Mouse (Mus musculus): ENCODE data around the gene Bcdin3d. TPM values are rescaled to one million over a fixed set of nuclear protein-coding genes. Genes with fewer than 3 reads are reported as not detected.

Bcdin3d gene
- polyA plus RNA-seq, 1 experiment, result not detected

DNA sequence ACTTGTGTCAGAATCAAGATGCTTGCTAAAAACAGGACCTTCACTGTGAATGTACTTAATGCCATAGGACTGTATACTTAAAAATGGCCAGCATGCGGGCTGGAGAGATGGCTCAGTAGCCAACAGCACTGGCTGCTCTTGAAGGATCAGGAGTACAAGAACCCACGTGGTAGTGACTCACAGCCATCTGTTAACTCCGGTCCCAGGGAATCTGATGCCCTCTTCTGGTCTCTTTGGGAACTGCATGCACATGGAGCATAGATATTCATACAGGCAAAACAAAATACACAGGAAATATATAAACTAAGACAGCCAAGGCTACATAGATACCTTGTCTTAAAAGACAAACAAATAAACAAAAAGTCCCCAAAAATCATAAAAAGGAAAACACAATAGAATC, 5.5 kb downstream of the Bcdin3d start:
- 28% methylated on average over 3 of the region's 3 CpGs for WGBS
- H3K4me3 ChIP-seq (ENCODE audit: insufficient read depth, low read depth, low read length), result no peak overlapping the region

DNA sequence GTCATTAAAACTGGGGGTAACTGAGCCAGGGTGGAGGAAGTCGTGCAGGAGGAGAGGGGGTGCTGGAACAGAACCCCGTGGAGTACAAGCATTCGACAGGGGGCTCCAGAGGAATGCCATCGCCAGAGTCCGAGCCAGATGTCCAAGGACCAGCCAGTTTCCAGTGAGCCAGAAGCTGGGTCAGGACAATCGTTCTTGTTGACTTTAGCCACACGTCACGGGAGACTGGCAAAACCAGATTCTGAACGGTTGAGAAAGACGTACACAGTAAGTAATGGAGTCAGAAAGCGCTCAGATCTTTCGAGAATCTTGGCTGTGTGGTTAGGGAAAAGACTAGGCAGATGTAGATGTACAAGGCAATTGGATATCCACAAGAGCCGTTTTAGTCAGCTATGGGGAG, 11.3 kb downstream of the Bcdin3d start:
- H3K27ac ChIP-seq (ENCODE audit: insufficient read depth, low read depth, low read length), result no peak overlapping the region
- peaks cover under 1% of the 10 kb centered on the region for H3K4me1 ChIP-seq (ENCODE audit: control insufficient read depth, insufficient read depth, low read length)
- whole genome bisulfite sequencing, result 71% methylated on average over 13 of the region's 13 CpGs
- TF ChIP-seq POLR2A (IDR thresholded peaks at IDR 0.05; ENCODE audit: insufficient read depth, low read depth, low read length), result no peak
- TF ChIP-seq CTCF (IDR thresholded peaks at IDR 0.05; ENCODE audit: insufficient read depth, low read depth, low read length), result no peak
- no peak overlapping the region for H3K4me3 ChIP-seq (ENCODE audit: insufficient read depth, low read depth, low read length)

More for the DNA sequence above, 5.5 kb downstream of the Bcdin3d start:
- TF ChIP-seq CTCF (IDR thresholded peaks at IDR 0.05; ENCODE audit: insufficient read depth, low read depth, low read length) (no peak), POLR2A (IDR thresholded peaks at IDR 0.05; ENCODE audit: insufficient read depth, low read depth, low read length) (no peak)
- Histone ChIP-seq H3K27ac (ENCODE audit: insufficient read depth, low read depth, low read length) (no peak overlapping the region), H3K4me1 (ENCODE audit: control insufficient read depth, insufficient read depth, low read length) (peaks cover 8% of the 10 kb centered on the region)

DNA sequence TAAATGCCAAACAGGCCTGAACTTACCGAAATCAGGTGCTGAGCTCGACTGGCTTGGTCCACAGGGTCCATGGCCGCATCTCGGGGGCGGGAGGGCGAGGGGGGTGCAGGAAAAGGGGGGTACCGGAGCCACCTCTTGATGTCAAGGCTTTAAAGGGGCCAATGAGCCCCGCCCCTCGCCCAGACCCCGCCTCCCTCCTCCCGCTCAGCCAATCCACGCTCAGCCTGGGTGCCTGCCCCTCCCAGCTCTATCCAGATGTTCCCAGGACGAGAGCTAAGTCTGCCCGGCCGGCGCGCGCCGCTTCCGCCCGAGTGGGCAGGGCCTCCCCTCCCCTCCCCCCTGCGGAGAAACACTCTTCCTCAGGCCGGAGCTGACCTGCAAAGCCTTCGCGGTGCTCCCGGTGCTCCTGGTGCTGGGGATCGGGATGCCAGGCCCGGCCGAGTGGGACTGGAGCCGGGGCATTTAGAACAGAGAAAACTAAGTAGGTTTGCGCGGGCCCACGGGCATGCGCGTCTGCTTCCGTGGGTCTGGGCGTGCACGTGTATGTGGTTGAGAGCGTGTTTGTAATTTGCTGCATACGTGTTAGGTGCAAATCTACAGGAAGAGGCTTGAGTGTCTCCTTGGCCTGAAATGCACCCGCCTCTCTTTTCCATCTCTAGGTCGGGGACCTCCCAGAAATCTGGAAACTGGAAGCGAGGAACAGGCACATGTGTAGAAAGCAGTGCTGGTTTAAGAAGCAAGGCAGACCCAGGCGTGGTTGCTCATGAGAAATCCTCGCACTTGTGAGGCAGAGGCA, 16.7 kb downstream of the Bcdin3d start, which contains the start of gene Nckap5l:
Gene Nckap5l (minus strand): TSS at position 143 of the 796 bp plus-strand sequence.
- peak within 1 kb of the TSS; percentile 71 for H3K27ac ChIP-seq (ENCODE audit: insufficient read depth, low read depth, low read length)
- TF ChIP-seq POLR2A (IDR thresholded peaks at IDR 0.05; ENCODE audit: insufficient read depth, low read depth, low read length), result peak; percentile 12; the same call in 1 of the 2 replicates
- TF ChIP-seq CTCF (IDR thresholded peaks at IDR 0.05; ENCODE audit: insufficient read depth, low read depth, low read length), result no peak

DNA sequence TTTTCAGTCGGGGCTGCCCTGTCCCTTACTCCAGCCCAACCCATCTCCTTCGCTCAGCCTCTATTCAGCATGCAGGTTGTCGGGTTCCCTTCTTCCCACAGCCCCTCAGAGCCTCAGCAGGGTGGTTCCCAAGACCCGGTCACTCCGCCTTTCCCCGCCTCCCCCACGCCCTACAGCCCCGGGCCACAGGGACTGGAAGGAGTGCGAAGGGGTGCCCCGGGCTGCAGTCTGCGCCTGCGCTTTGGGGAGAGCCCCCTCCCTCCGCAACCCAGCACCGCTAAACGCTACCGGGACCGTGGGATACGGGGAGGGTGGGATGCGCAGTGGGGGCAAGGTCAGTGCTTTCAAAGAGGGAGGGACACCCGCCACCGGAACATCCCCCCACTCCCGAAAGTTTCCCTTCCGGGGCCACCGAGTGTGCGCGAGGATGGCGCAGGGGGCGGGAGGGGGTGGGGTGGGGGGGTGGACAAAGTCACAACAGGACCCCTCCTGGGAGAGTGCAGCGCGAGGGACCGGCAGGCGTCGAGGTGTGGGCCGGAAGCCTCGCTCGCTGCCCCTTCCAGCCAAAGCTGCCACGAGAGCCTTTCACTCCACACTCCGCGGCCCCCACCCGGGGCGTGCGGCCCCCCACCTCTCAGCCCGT, 17.4 kb downstream of the Bcdin3d start:
- under 1% methylated on average over 43 of the region's 43 CpGs for WGBS

More for the DNA sequence above, 16.7 kb downstream of the Bcdin3d start, which contains the start of gene Nckap5l:
- peak within 1 kb of the TSS; percentile 65 for H3K4me3 ChIP-seq (ENCODE audit: insufficient read depth, low read depth, low read length)
- peaks cover 31% of the 10 kb centered on the region for H3K4me1 ChIP-seq (ENCODE audit: control insufficient read depth, insufficient read depth, low read length)
- WGBS, result under 1% methylated on average over 45 of the region's 45 CpGs

DNA sequence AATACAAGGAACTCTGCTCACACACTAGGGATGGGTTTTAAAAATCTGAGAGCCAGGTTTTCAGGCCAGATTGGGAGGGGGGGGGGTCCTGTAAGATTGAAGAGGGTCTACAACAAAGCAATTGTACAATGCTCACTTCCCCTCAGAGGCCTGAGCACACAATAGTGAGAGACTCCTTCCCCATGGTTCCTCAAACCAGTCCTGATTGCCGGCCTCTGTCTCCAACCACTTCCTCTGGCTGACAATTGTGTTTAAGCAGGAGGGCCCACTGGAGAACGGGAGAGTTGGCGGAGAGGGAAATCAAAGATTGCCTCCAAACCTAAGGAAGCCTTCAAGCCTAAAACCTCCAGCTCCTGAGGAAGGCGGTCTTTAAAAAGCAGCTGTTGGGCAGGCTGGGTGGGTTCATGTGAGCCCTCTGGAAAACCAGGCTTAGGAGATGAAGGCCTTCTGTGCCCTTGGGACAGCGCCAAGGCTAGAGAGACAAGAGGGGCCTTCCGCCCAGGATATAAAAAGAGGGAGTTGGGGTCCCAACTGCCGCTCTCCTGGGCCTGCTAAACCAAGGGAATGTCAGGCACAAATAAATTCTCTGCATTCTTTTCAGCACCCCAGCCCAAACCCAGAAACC, 18.1 kb downstream of the Bcdin3d start:
- WGBS, result 10% methylated on average over 7 of the region's 7 CpGs
- Histone ChIP-seq H3K27ac (ENCODE audit: insufficient read depth, low read depth, low read length) (peak overlapping the region; percentile 71), H3K4me3 (ENCODE audit: insufficient read depth, low read depth, low read length) (peak overlapping the region; percentile 65), H3K4me1 (ENCODE audit: control insufficient read depth, insufficient read depth, low read length) (peaks cover 36% of the 10 kb centered on the region)
- TF ChIP-seq CTCF (IDR thresholded peaks at IDR 0.05; ENCODE audit: insufficient read depth, low read depth, low read length) (no peak), POLR2A (IDR thresholded peaks at IDR 0.05; ENCODE audit: insufficient read depth, low read depth, low read length) (no peak)

More for the DNA sequence above, 17.4 kb downstream of the Bcdin3d start:
- TF ChIP-seq CTCF (IDR thresholded peaks at IDR 0.05; ENCODE audit: insufficient read depth, low read depth, low read length) (no peak), POLR2A (IDR thresholded peaks at IDR 0.05; ENCODE audit: insufficient read depth, low read depth, low read length) (no peak)
- peaks cover 35% of the 10 kb centered on the region for H3K4me1 ChIP-seq (ENCODE audit: control insufficient read depth, insufficient read depth, low read length)
- peak overlapping the region; percentile 65 for H3K4me3 ChIP-seq (ENCODE audit: insufficient read depth, low read depth, low read length)
- H3K27ac ChIP-seq (ENCODE audit: insufficient read depth, low read depth, low read length), result peak overlapping the region; percentile 71

DNA sequence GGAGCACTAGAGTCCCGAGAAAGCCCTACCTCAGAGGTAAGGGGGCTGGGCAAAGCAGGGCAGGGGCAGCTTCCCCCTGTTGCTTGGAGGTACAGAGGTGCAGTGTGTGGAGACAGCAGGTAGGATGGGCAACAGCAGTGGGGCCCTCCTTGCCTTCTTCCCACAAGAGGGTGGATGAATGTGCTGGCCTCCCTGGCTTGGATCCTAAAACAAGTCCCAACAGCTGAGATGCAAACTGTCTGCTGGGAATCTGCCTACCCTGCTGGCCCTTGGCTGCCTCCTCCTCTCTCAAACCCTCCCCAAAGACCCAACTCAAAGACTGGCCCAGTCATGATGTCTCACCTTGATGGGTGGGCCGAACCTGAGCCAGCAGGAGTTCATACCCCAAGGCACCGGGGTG, 19.1 kb downstream of the Bcdin3d start:
- H3K4me3 ChIP-seq (ENCODE audit: insufficient read depth, low read depth, low read length), result no peak overlapping the region
- peaks cover 36% of the 10 kb centered on the region for H3K4me1 ChIP-seq (ENCODE audit: control insufficient read depth, insufficient read depth, low read length)
- no peak overlapping the region for H3K27ac ChIP-seq (ENCODE audit: insufficient read depth, low read depth, low read length)
- 58% methylated on average over 3 of the region's 3 CpGs for WGBS
- no peak for TF ChIP-seq POLR2A (IDR thresholded peaks at IDR 0.05; ENCODE audit: insufficient read depth, low read depth, low read length)
- TF ChIP-seq CTCF (IDR thresholded peaks at IDR 0.05; ENCODE audit: insufficient read depth, low read depth, low read length), result no peak

DNA sequence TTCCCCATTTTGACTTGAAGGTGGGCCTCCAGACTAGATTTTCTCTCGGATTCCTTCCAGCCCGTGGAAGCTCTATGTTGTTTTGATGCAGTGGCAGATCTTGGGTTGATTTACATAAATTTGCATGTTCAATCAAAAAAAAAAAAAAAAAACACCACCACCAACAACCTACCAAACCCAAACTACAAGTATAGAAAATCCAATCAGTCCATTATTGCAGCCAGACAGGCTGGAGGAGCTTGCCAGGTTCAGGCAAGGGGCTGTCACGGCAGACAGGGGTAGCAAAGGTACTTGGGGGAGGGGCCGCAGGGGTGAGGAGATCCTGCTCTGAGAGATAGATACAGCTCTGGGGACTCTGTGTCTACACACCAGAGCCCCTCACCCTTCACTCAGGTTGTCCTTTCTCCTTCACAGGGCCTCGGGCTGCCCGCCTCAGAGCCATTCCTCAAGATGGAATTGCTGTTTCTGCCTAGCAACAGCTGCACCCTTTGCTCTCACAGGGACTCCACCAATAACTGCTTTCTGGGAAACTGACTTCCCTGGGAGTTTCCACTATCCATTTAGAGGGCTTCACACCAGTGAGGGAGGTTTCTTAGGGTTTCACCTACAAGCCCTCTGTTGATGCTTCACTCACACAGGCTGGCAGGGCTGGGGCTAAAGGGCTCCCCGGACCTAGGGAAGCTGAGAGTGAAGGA, 19.8 kb downstream of the Bcdin3d start:
- TF ChIP-seq CTCF (IDR thresholded peaks at IDR 0.05; ENCODE audit: insufficient read depth, low read depth, low read length), result no peak
- TF ChIP-seq POLR2A (IDR thresholded peaks at IDR 0.05; ENCODE audit: insufficient read depth, low read depth, low read length), result no peak
- Histone ChIP-seq H3K4me3 (ENCODE audit: insufficient read depth, low read depth, low read length) (no peak overlapping the region), H3K27ac (ENCODE audit: insufficient read depth, low read depth, low read length) (no peak overlapping the region), H3K4me1 (ENCODE audit: control insufficient read depth, insufficient read depth, low read length) (peaks cover 38% of the 10 kb centered on the region)
- WGBS, result 59% methylated on average over 7 of the region's 7 CpGs

DNA sequence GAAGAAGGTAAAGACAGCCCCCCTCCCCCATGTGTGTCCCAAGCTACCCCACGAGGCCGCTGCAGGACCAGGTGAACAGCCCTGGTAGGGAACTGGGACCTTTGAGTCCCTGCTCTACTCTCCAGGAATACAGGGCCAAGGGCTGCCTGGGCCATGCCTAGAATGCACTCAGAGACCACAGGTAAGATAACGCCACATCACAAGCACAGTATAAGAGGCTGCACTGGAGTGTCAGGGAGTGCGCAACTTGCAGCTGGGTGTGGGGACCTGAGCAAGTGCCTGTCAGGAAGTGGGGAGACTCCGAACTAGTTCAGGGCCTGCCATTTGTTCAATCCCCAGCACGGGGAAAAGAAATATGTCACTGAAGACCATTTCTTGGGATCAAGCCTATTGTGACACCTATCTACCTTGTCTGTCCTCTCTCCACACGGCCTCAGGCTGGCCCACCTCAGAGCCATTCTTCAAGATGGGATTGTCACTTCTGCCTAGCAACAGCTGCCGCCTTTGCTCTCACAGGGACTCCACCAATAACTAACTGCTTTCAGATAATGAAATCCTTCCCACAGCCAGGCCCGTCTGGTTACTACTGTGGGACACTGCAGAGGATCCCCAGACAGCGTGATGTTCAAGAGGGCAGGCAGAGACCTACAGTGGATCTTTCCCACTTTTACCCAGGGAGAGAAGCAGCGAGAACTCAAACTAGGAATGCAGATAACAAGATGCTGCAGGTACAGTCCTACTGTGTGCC, 21.2 kb downstream of the Bcdin3d start:
- WGBS, result 78% methylated on average over 11 of the region's 11 CpGs
- H3K4me3 ChIP-seq (ENCODE audit: insufficient read depth, low read depth, low read length), result no peak overlapping the region
- peaks cover 51% of the 10 kb centered on the region for H3K4me1 ChIP-seq (ENCODE audit: control insufficient read depth, insufficient read depth, low read length)
- TF ChIP-seq POLR2A (IDR thresholded peaks at IDR 0.05; ENCODE audit: insufficient read depth, low read depth, low read length) (no peak), CTCF (IDR thresholded peaks at IDR 0.05; ENCODE audit: insufficient read depth, low read depth, low read length) (no peak)
- H3K27ac ChIP-seq (ENCODE audit: insufficient read depth, low read depth, low read length), result no peak overlapping the region
